Mouse (Mus musculus) frontal cortex, adult 2 months (tissue): ENCODE measurements around the gene Map3k7. TPM values are rescaled to one million over a fixed set of nuclear protein-coding genes. Genes with fewer than 3 reads are reported as not detected.
"Not testable (repeated sequence)": the region's sequence is repeated elsewhere in the genome, so short reads cannot be mapped to it uniquely, and the experiment has no call there.

ENCODE experiments used
- DNase-seq, 2 experiments: peaks; one replicate each; pipeline ENCODE4 v3.0.0; 2022; ENCODE audit warnings: low spot score in 1 of 2; ENCODE audit errors: extremely low spot score in 1 of 2
- polyA plus RNA-seq: library from polyadenylated mRNA; depleted of rRNA; stranded (reverse); fragments of >200 nt; gene quantifications from 2 replicates; pipeline ENCODE4 v1.2.3, GENCODE M21; 2012

Map3k7 gene
- polyA plus RNA-seq, 1 experiment, result 37.5 TPM

- no peak for DNase-seq
Observed at GRCm38 (mm10) chr4:31981863-31982262, 18.0 kb downstream of the Map3k7 start.

- no peak for DNase-seq
Observed at GRCm38 (mm10) chr4:31993386-31993785, 29.5 kb downstream of the Map3k7 start.

GRCm38 (mm10) chr4:31993865-31994264, 30.0 kb downstream of the Map3k7 start:
- no peak for DNase-seq

- DNase-seq, result no peak
Observed at GRCm38 (mm10) chr4:32001498-32001897, 37.6 kb downstream of the Map3k7 start.

- DNase-seq, result no peak
Observed at GRCm38 (mm10) chr4:32004773-32005591, 41.1 kb downstream of the Map3k7 start.

- no peak for DNase-seq
Observed at GRCm38 (mm10) chr4:32007174-32007573, 43.3 kb downstream of the Map3k7 start.

- DNase-seq, result no peak
Observed at GRCm38 (mm10) chr4:32008095-32008494, 44.2 kb downstream of the Map3k7 start.

- DNase-seq, result no peak
Observed at GRCm38 (mm10) chr4:32010808-32011207, 46.9 kb downstream of the Map3k7 start.

- no peak for DNase-seq
Observed at GRCm38 (mm10) chr4:32011218-32011973, 47.5 kb downstream of the Map3k7 start.

GRCm38 (mm10) chr4:32021131-32021530, 57.2 kb downstream of the Map3k7 start:
- no peak for DNase-seq

GRCm38 (mm10) chr4:32022321-32022720, 58.4 kb downstream of the Map3k7 start:
- DNase-seq, result no peak

- not testable (repeated sequence) for DNase-seq
Observed at GRCm38 (mm10) chr4:32024170-32024569, 60.3 kb downstream of the Map3k7 start.

GRCm38 (mm10) chr4:32025105-32025504, 61.2 kb downstream of the Map3k7 start:
- no peak for DNase-seq

- no peak for DNase-seq
Observed at GRCm38 (mm10) chr4:32027094-32027493, 63.2 kb downstream of the Map3k7 start.

GRCm38 (mm10) chr4:32037267-32037666, 73.4 kb downstream of the Map3k7 start:
- DNase-seq, result no peak

GRCm38 (mm10) chr4:32041741-32042452, 78.0 kb downstream of the Map3k7 start:
- no peak for DNase-seq

- no peak for DNase-seq
Observed at GRCm38 (mm10) chr4:32045234-32045633, 81.3 kb downstream of the Map3k7 start.

- DNase-seq, result no peak
Observed at GRCm38 (mm10) chr4:32049824-32050223, 85.9 kb downstream of the Map3k7 start.

- no peak for DNase-seq
Observed at GRCm38 (mm10) chr4:32053171-32053570, 89.3 kb downstream of the Map3k7 start.

- DNase-seq, result peak; percentile 81 to 97
Observed at GRCm38 (mm10) chr4:32055151-32056052, 91.5 kb downstream of the Map3k7 start.
